Mouse (Mus musculus) fibroblast of lung, adult 2 months (primary cell): ENCODE results near the gene Dlg2.
A peak's percentile ranks its signal among the peaks of the same experiment; 100 is the strongest.

ENCODE experiments used
- DNase-seq: peaks from one replicate; pipeline ENCODE4 v3.0.0-alpha.2; 2011; ENCODE audit warnings: low read depth

Gene Dlg2

DNA sequence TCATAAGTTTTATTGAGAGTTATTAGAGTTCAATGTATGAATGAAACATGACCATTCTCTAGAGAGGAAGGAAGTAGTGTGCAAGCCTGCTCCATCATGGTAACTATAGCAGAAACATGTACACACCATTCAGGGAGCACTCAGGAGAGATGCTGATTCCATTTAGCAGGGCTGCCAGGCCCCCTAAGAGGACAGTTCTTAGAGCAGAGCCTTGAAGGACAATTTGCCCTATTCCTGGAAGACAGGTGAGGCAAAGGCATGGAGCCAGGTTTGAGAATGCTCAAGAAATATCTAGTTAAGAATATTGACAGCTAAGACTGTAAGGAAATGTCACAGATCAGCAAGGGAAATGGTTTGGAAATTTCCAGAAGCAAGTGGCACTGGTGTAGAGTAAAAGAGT is 1096.8 kb downstream of the Dlg2 start:
- no peak for DNase-seq

DNA sequence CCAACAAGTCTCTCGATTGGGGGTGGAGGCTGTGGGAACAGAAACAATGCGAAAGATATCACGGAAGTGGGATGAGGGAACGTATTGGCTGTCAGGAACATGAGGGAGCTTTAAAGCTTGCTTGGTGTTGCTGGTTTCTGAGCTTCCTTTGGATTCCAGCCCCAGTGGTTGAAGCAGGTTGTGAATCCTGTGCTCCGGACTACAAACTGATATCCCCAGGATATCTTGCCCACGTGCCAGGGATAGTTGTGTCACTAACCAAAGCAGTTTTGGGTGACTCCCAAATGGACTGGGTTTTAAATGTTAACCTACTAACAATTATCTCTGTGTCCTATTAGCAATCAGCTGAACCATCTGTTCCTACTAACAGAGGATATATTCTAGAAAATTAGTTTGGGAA is 1099.7 kb downstream of the Dlg2 start:
- no peak for DNase-seq

DNA sequence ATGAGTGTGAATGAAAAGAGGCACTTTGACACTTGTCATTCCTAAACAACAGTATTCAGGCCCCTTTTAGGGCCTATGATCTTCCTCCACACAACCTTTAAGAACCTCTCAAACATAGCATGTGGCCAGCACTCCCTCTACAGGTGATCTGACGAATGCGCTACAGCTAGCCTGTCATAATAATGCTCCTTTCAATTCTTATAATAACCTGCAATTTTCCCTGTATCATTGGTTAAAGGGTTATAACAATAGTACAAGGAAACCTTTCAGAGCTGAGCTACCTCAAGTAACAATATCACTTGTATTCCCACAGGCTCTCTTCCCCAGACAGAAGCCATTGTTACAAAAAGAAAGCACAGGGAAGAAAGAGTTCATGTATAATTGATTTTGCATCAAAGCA is 1105.7 kb downstream of the Dlg2 start:
- DNase-seq: no peak

DNA sequence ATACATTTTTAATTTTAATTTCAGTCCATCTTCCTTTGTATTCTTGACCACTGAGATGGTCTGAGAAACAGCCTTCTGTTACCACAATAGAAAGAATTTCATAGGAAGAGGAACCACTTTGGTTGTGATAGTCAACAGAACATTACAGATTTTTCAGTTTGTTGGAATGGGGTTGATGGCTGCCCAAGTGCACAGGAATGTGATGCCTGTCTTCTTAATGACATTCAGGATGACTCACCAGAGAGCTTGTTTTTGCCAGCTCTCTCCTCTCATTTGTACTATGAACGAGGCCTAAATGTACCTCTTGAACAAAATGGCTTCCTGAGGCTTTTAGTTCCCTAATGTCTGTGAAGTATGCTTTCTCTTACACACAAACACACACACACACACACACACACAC is 1107.1 kb downstream of the Dlg2 start:
- no peak for DNase-seq

DNA sequence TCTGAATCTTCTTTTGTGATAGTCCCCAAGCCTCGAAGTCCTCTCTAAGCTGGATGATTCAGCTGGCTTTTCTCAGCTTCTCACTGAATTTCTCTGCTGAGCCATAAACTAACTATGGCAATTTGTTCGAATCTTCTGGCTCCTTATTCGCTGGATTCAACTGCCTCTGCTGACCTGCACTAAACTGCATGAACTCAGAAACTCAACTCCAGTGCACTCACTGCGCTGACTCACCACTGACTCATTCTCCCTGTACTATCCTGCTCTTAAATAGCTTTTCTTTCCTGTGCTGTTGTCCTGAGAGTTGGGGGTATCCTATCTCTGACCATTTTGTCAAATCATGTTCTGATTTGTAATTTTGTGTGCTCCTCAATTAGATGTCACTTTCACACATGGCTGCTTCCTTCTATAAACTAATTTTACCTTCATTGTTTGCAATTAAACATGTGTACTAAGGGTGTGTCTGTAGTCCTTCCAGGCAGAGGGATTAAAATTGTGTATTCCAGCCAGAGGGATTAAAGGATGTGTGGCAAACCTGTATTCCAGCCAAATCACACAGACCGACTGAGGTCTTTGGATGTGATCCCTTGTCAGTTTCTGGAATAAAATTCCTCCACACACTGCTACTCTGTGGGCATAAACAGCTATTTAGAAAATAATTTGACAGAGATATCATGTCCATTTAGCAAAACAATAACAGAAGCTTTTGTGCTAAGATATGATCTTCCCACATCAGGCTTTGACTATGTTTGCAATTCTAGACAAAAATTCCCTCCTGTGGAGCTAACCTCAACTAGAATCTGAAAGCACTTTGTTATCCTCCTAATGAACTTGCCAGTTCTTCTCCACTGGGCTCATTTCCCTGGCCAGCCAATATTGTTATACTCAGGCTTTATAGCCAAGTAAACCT is 1115.0 kb downstream of the Dlg2 start:
- peak; percentile 67 for DNase-seq

DNA sequence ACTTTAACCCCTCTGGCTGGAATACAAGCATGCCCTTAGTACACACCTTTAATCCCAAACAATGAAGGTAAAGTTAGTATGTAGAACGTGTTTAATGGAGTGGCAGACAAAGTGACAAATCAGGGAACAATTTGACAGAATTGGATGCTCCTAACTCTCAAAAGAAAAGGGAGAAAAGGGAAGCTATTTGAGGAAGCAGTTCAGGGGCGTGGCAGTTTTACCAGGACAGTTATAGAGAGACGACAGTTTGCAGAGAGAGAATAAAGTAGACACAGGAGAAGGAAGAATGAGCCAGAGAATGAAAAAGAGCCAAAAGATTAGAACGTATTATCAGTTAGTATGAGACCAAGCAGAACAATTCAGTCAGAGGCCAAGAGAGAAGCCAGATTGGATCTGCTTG is 1122.1 kb downstream of the Dlg2 start:
- no peak for DNase-seq

DNA sequence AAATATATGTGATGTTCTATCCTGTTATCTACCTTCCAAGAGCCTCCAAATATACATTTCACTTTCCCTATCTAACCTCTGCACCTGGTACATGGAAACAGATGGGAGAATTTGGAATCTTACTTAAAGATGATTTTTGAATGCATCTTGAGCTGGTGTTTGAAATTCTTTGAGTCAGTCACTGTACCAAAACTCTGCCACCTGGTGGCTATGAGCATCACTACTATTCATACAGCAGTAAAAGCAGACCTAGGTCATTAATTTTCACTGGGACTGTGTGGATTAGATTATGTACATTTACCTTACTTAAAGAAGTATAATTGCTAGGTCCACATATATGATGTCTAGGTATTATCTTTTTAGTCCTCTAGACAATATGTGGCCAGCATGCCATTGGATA is 1124.8 kb downstream of the Dlg2 start:
- DNase-seq: peak; percentile 9

DNA sequence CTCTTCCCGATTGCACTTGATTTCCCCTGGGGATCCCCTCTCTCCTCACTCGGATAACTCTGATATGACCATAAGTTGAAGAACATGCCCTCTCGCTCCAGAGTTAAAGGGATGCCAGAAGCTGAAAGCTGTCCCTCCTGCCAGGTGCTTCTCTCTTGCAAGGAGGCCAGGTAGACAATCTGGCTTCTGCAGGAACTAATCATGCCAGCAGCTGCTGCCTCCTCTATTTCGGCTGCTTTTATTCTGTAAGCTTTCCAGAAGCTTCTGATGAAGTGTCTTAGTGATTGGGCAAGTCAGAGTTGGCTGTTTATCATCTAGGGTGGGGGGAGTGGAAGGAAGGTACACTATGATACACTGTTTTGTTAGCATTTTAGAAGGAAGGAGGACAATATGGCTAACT is 1127.1 kb downstream of the Dlg2 start:
- no peak for DNase-seq

DNA sequence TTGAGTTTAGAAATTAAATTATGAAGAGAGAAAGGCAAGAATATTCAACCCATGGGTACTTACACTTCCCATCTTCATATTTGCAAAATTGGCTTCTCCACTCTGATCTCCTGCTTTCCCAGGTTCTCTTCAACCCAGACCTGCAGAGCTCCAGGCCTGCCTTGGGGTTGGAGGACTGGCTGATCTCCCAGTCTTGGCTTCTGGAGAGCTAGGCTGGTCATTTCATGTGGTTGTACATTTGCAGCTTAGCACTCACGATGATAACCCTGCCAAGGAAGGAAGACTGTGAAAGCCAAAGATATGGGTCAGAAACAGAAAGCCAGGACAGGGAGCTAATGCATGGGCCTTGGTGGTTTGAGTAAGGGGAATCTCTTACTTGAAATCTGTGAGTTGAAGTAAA is 1176.6 kb downstream of the Dlg2 start:
- DNase-seq: no peak

DNA sequence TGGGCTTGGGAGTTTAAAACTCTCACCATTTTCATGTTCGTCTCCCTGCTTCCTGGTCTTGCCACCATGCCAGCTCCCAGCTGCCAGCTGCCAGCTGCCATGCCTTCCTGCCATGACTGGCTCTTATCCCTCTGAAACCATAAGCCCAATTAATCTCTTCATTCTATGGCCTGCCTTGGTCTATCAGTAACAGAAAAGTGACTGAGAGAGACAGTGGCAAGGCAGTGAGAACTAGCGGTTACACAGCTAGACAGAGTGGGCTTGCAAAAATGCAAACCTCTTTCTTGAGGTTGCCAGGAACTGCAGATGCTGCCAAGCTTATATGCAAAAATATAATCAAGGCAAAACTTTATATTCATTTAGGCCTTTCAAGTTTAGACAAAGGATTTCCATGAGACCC is 1183.0 kb downstream of the Dlg2 start:
- no peak for DNase-seq

DNA sequence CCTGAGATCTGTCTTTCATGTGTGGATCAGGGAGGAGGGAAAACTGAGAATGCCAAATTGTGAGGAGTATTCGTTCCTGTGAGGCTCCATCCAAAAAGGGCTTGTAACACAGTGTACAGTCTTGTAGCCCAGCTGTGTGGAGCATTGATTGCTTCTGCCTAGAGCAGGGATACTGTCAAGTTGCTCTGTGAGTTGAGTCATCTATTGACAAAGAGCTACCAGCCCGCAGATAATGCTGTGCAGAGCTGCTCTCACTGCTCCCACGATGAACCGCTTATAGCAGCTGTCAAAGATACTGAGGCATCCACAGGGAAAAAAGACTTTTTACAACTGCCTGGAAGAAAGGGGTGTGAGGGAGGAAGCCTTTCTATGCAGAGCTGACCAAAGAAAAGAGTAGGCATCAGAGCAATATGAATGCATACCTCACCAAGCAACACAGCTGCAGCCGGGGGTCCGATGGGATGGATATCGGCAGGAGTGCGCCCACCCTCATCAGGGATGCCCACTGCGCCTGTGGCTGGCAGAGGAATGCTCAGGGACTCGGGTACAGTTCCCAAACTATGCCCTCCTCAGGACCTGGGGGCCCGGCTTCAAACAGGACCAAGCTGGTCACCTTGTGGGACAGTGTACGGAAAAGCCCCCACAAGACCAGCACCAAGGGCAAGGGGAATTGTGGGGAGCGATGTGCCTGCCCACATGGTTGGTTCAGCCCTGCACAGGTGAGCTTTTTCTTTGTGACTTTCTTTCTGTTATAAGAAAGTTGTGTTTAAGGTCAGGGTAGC is 1196.0 kb downstream of the Dlg2 start:
- DNase-seq: no peak

DNA sequence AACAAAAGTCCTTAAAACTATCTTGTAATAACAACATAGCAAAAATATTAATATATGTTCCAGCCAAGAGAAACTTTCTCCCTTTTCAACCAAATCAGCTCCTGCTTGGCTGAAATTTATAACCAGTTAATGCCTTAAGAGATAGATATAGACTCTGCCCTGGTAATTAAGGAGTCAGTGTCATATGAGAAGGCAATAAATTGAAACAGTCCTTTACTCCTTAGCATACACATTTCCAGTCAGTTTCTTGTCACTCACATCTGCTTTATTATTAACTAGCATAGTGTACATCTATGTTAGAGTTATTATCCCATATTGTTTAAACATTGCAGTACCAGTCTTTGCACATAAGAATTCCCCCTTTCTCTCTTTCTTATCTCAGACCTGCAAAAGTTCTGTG is 1197.9 kb downstream of the Dlg2 start:
- DNase-seq: no peak

DNA sequence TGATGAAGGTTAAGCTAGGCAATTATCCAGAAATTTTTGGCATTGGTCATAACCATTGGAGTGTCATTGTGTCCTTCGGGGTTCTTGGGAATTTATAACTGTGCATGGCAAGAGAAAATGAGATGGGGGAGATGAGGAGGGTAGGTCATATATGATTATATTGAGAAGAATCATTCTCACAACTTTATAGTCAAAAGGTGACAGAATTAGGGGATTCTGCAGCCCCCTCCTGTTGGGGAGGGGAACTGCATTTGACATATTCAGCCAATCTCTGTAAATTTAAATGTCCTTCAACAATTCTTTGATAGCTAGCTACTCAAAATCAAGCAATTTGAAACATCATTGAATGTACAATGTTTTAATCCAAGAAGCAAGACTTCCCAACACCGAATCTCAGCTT is 1201.5 kb downstream of the Dlg2 start:
- DNase-seq: no peak

DNA sequence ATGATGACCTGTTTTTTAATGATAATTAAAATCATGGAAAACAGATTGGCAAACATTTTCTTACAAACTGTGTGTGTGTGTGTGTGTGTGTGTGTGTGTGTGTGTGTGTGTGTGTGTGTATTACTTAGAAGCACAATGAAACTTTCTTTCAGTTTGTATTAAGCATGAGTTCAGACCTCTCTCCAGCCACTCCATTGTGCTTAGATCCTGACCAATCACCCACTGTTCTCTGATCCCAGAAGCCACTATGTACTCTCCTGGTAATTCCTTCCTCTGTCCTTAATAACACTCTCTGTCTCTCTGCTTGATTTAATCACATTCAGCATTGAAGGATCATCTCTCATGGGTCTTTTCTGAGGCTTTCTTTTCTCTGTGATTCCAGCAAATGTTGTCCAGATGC is 1211.5 kb downstream of the Dlg2 start:
- DNase-seq: no peak

DNA sequence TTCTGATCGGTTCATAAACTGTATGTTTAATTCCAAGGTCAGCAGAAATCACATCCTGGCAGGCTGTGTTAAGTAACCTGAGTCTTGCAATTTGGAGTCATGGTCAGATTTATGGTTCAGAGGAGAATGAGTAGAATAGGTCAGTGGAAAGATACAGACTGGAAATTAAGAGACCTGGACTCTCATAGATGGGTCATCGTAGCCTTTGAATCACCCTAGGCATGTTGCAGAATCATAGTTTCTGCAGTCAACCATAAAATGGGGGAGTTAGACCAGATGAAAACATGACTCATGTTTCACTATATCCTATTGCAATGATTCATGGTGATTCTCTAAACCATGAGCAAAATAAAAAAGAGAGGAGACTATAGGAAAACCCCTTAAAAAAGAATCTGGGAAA is 1213.4 kb downstream of the Dlg2 start:
- DNase-seq: peak; percentile 2

DNA sequence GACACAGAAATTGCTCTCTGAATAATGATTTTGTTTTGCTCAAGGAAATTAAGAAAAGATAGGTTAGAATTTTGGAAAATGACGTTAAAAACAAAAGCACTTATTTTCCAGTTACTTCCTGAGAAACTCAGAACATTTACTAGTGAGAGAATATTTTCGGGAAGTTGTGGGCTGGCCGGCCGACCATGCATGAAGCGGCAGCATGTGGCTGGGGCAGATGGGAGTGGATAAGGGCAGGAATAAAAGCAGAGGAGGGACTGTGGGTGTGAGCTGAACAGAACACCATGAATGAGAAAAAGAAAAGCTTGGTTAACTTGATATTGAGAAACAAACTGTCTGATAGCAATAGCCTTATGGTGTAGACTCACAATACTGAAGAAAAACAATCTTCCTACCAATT is 1233.4 kb downstream of the Dlg2 start:
- no peak for DNase-seq

DNA sequence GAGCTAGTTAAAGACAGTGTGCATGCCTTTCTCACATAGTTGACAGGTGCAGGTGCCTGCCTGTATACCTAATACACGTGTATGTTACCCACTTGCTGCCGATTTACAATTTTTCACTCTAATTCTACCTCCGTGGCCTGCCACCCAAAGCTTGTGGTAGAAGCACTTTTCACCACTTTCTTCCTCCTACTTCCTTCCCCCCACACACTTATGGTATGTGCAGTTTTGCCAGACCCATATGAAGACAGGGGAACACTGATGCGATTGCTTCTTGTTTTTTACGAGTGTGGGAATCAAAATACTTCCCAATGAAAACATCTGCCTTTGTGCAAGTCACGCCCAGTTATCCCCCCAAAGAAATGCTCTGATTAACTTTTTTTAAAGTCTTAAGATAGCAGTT is 1234.7 kb downstream of the Dlg2 start:
- DNase-seq: no peak

DNA sequence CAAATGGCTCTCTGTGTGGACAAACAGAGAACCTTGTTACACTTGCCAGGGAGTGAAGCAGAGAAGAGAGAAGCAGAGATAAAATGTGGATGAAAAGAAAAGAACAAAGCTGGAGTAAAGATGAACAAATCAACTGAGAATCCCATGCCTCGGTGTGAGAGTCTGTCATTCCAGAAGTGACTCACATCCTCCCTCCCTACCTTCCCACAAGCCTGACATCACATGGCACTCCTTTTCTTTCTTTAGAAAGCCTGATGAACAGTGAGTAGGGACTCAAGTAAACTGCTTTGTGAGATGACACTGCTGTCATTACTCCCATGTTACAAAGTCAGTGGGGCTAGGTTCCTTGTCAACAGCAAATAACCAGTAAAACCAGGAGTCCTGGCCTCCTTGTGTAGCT is 1239.3 kb downstream of the Dlg2 start:
- DNase-seq: peak; percentile 5

DNA sequence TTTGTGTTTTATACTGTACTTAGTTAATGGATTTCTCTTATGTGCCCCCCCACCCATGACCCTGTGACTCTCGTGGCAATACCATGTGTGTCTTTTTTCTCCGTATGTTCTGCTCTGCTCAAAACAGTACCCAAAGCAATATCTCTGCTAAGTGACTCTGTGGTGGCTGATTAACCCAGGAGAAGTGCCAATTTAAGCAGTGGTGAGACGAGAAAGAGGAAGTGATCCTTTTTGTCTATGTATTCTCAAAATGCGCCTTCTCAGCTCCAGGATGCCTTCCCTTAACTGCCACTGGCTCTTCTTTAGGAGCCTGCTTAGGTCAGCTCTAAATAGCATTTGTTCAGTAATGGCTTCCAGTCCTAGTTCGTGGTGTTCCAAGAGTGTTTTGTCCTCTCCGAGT is 1240.2 kb downstream of the Dlg2 start:
- no peak for DNase-seq

DNA sequence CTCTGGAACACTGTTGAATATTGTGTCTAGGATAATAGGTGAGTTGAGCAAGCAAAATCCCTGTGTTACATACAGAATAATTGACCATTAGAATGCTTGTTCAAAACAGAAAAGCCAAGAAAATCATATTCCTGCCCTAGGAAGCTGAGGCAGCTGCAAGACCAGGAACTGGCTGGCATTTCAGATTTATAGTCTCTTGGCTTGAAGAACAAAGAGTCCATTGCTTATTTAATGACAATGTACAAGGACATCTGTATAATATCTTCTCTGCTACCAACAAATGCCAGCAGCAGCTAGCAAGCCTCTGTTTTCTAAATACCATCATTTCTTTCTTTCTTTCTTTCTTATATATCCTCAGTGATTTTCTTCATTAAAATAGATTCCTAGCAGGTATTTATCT is 1243.8 kb downstream of the Dlg2 start:
- DNase-seq: no peak

DNA sequence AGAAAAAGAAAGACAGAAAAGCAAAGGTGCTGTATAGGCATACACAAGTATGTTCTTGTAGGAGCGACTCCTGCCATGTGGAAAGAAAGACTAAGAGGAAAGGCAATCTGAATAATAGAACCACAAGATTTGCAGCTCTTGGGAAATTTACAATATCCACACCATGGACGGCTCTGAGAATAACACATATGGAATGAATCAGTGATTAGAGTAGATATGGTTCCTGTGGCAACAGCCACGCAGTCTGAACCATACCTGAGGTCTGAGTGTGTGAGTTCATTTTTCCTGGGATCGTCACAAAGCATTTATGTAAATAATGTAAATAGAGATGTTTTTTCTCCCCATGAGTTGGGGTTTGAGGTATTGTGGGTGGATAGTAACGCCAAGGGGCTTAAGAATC is 1247.9 kb downstream of the Dlg2 start:
- no peak for DNase-seq

DNA sequence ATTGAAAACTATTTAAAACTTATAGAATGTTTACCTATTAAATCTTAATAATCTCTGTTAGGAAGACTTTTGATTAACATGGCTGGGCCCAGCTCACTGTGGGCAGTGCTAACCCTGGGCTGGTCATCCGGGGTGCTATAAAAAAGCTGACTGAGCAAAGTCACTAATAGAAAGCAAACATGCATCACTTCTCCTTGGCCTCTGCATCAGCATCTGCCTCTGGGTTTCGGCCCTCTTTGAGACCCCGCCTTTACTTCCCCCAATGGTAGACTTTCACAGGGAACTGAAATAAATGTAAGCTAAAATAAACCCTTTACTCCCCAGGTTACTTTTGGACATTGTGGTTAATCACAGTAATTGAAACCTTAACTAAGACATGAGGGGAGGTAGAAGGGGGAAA is 1264.3 kb downstream of the Dlg2 start:
- no peak for DNase-seq

DNA sequence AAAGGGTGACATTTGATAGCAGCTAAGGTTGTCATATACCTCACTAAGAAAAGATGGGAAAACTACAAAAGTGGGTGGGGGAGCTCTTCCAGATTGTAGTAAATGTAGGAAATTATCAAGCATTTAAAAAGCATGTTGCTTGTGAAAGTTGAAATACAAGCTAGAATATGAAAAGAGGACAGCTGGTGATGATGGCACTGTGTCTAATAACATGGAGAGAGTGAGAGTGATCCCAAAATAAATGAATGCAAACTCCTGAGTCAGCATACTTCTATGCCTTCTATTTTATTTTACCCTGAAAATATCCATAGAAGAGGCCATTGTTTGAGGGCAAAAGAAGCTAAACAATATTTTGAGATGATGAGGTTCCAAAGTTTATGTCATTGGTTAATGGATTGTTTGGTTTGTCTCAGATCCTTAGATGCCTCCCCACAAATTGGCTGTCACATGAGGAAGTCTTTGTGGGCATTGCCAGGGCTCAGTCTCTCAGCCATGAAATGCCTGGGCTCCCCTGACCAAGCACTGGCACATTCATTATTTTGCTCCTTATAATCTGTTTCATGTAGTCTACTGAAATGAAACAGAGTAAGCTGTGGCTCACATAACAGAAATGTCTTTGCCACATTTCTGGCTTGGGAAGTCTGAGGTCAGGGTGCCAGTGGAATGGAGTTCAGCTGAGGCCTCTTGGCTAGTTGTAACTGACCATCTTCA is 1276.8 kb downstream of the Dlg2 start:
- no peak for DNase-seq
